Mouse (Mus musculus) CH12.LX (cell line): ENCODE measurements around the gene Acoxl. TPM values are rescaled to one million over a fixed set of nuclear protein-coding genes. Genes with fewer than 3 reads are reported as not detected.

ENCODE experiments used
- DNase-seq: peaks from one replicate; pipeline ENCODE4 v3.0.0-alpha.2; 2013; ENCODE audit errors: extremely low read depth
- H3K27ac ChIP-seq: 2 replicates; pipeline ENCODE4 v1.5.1; 2012; ENCODE audit warnings: low read depth, mild to moderate bottlenecking, control low read depth, moderate library complexity; ENCODE audit not compliant: insufficient read depth
- H3K27me3 ChIP-seq: replicated peaks from 2 replicates; pipeline ENCODE3; 2012; ENCODE audit warnings: inconsistent platforms
- H3K36me3 ChIP-seq, 2 experiments: replicated peaks in 1 of 2; 2 replicates each; pipeline versions ENCODE3 to v1.6.1; 2012; ENCODE audit warnings: inconsistent platforms in 1 of 2, low read length in 1 of 2, mild to moderate bottlenecking in 1 of 2, mixed read lengths in 1 of 2, moderate library complexity in 1 of 2; ENCODE audit not compliant: control insufficient read depth in 1 of 2, insufficient read depth in 1 of 2
- H3K4me1 ChIP-seq, 2 experiments: 2 replicates each; pipeline ENCODE4 v1.6.1; 2012; ENCODE audit warnings: inconsistent platforms in 1 of 2, moderate library complexity in 1 of 2; ENCODE audit not compliant: insufficient read depth in 2 of 2, control insufficient read depth in 1 of 2
- H3K4me2 ChIP-seq: 2 replicates; pipeline ENCODE4 v1.6.1; 2012; ENCODE audit warnings: low read depth, mild to moderate bottlenecking, control low read depth; ENCODE audit not compliant: poor library complexity, insufficient read depth, severe bottlenecking
- H3K4me3 ChIP-seq, 3 experiments: fragments of 150-350 bp in 1 of 3; sonication (generic) in 1 of 3; replicated peaks in 1 of 3; 2 replicates each; pipeline versions ENCODE3 to v1.5.1; 2011 to 2012; ENCODE audit warnings: low read depth in 2 of 3, low read length in 2 of 3, mild to moderate bottlenecking in 2 of 3, moderate library complexity in 2 of 3, control low read depth in 1 of 3, improper control_type of control experiment in 1 of 3, inconsistent platforms in 1 of 3, mixed read lengths in 1 of 3; ENCODE audit not compliant: poor library complexity in 1 of 3
- H3K79me2 ChIP-seq: replicated peaks from 2 replicates; pipeline ENCODE4 v1.6.1; 2012; ENCODE audit warnings: mild to moderate bottlenecking, moderate library complexity; ENCODE audit not compliant: control insufficient read depth, poor library complexity, insufficient read depth, severe bottlenecking; ENCODE audit errors: extremely low read depth
- H3K9ac ChIP-seq: 2 replicates; pipeline ENCODE4 v1.6.1; 2012; ENCODE audit warnings: low read depth, mild to moderate bottlenecking, control low read depth, moderate library complexity; ENCODE audit not compliant: insufficient read depth
- H3K9me3 ChIP-seq: replicated peaks from 2 replicates; pipeline ENCODE3; 2012; ENCODE audit warnings: low read length, inconsistent platforms, mixed read lengths
- BHLHE40 ChIP-seq: IDR thresholded peaks from 2 replicates; pipeline ENCODE4 v1.6.1; 2011; ENCODE audit warnings: mild to moderate bottlenecking, low read depth, low read length, improper control_type of control experiment
- CHD1 ChIP-seq: IDR thresholded peaks from 2 replicates; pipeline ENCODE4 v1.6.1; 2012; ENCODE audit warnings: low read depth, low read length, improper control_type of control experiment, inconsistent platforms
- CHD2 ChIP-seq: IDR thresholded peaks from 2 replicates; pipeline ENCODE4 v1.6.1; 2011; ENCODE audit warnings: low read length, improper control_type of control experiment
- CTCF ChIP-seq, 2 experiments: IDR thresholded peaks in 1 of 2; conservative IDR thresholded peaks in 1 of 2; 2 replicates each; pipeline ENCODE4 v1.5.1; 2011 to 2012; ENCODE audit warnings: low read depth in 2 of 2, low read length in 2 of 2, improper control_type of control experiment in 1 of 2, inconsistent platforms in 1 of 2, mild to moderate bottlenecking in 1 of 2, moderate library complexity in 1 of 2
- ELF1 ChIP-seq: IDR thresholded peaks from 2 replicates; pipeline ENCODE4 v1.6.1; 2014; ENCODE audit warnings: low read depth, mild to moderate bottlenecking, inconsistent platforms, low read length, improper control_type of control experiment
- EP300 ChIP-seq: IDR thresholded peaks from 2 replicates; pipeline ENCODE4 v1.6.1; 2011; ENCODE audit warnings: low read length, improper control_type of control experiment
- GABPA ChIP-seq: IDR thresholded peaks from 2 replicates; pipeline ENCODE4 v1.6.1; 2012; ENCODE audit warnings: low read depth, low read length, improper control_type of control experiment, inconsistent platforms; ENCODE audit not compliant: insufficient replicate concordance
- JUN ChIP-seq: IDR thresholded peaks from 2 replicates; pipeline ENCODE4 v1.6.1; 2011; ENCODE audit warnings: low read depth, mild to moderate bottlenecking, low read length, improper control_type of control experiment, moderate library complexity; ENCODE audit not compliant: insufficient read depth
- MEF2A ChIP-seq: IDR thresholded peaks from 2 replicates; pipeline ENCODE4 v1.6.1; 2014; ENCODE audit warnings: low read depth, mild to moderate bottlenecking, inconsistent platforms, low read length, improper control_type of control experiment, borderline replicate concordance
- MXI1 ChIP-seq: IDR thresholded peaks from 2 replicates; pipeline ENCODE4 v1.6.1; 2011; ENCODE audit warnings: mild to moderate bottlenecking, low read depth, low read length, improper control_type of control experiment
- MYC ChIP-seq: IDR thresholded peaks from 2 replicates; pipeline ENCODE4 v1.6.1; 2011; ENCODE audit warnings: low read depth, mild to moderate bottlenecking, improper control_type of control experiment, low read length
- NELFE ChIP-seq: IDR thresholded peaks from 2 replicates; pipeline ENCODE4 v1.6.1; 2011; ENCODE audit warnings: low read depth, low read length, improper control_type of control experiment
- POLR2A ChIP-seq: IDR thresholded peaks from 2 replicates; pipeline ENCODE4 v1.6.1; 2011; ENCODE audit warnings: low read depth, mild to moderate bottlenecking, improper control_type of control experiment, low read length
- POLR2AphosphoS2 ChIP-seq: IDR thresholded peaks from 2 replicates; pipeline ENCODE4 v1.6.1; 2011; ENCODE audit warnings: low read depth, low read length, improper control_type of control experiment
- RAD21 ChIP-seq: IDR thresholded peaks from 2 replicates; pipeline ENCODE4 v1.6.1; 2011; ENCODE audit warnings: low read depth, mild to moderate bottlenecking, low read length, improper control_type of control experiment, moderate library complexity
- RCOR1 ChIP-seq: conservative IDR thresholded peaks from 2 replicates; pipeline ENCODE4 v1.6.1; 2012; ENCODE audit warnings: low read depth, mild to moderate bottlenecking, inconsistent platforms, low read length, improper control_type of control experiment
- SMC3 ChIP-seq: IDR thresholded peaks from 2 replicates; pipeline ENCODE4 v1.6.1; 2011; ENCODE audit warnings: low read depth, low read length, improper control_type of control experiment
- TCF12 ChIP-seq: IDR thresholded peaks from 2 replicates; pipeline ENCODE4 v1.6.1; 2014; ENCODE audit warnings: low read depth, mild to moderate bottlenecking, inconsistent platforms, low read length, improper control_type of control experiment
- UBTF ChIP-seq: IDR thresholded peaks from 2 replicates; pipeline ENCODE4 v1.6.1; 2012; ENCODE audit warnings: low read depth, mild to moderate bottlenecking, inconsistent platforms, low read length, improper control_type of control experiment, moderate library complexity
- USF1 ChIP-seq: IDR thresholded peaks from 2 replicates; pipeline ENCODE4 v1.6.1; 2014; ENCODE audit warnings: low read depth, mild to moderate bottlenecking, inconsistent platforms, low read length, improper control_type of control experiment
- USF2 ChIP-seq: conservative IDR thresholded peaks from 2 replicates; pipeline ENCODE4 v1.6.1; 2011; ENCODE audit warnings: low read depth, low read length, improper control_type of control experiment
- ZC3H11A ChIP-seq: IDR thresholded peaks from 2 replicates; pipeline ENCODE4 v1.6.1; 2012; ENCODE audit warnings: low read depth, mild to moderate bottlenecking, inconsistent platforms, low read length, improper control_type of control experiment
- ZMIZ1 ChIP-seq: IDR thresholded peaks from 2 replicates; pipeline ENCODE4 v1.6.1; 2012; ENCODE audit warnings: low read depth, mild to moderate bottlenecking, inconsistent platforms, low read length, improper control_type of control experiment
- dilution Hi-C: fragments of 300-500 bp; cut with MboI; formaldehyde crosslinking; loops from 2 replicates; pipeline ENCODE4 v1.14.3; 2020; ENCODE audit warnings: low sequenced_read_pairs; ENCODE audit not compliant: extremely low pct_unique_long_range_greater_than_20kb, extremely low pct_ligation_motif_present
- in situ Hi-C: fragments of 300-500 bp; cut with MboI; formaldehyde crosslinking; loops from 3 replicates; pipeline ENCODE4 v1.14.3; 2019; ENCODE audit warnings: low sequenced_read_pairs, low pct_ligation_motif_present, low pct_unique_long_range_greater_than_20kb, mixed read lengths
- polyA plus RNA-seq: library from polyadenylated mRNA; unstranded; fragments of >175 nt; gene quantifications from 2 replicates; pipeline ENCODE4 v1.2.1, GENCODE M21; 2012; ENCODE audit warnings: low read depth; ENCODE audit not compliant: insufficient read length
- total RNA-seq, 2 experiments: library from RNA; depleted of rRNA; stranded (reverse); fragments of 300-350 nt in 1 of 2; fragments of >200 nt in 1 of 2; gene quantifications; 2 replicates each; pipeline ENCODE4 v1.2.3; 2012 to 2014

The Acoxl gene
- total and polyA plus RNA-seq, 3 experiments = 0.25 to 0.43 TPM; not detected in 1

DNA sequence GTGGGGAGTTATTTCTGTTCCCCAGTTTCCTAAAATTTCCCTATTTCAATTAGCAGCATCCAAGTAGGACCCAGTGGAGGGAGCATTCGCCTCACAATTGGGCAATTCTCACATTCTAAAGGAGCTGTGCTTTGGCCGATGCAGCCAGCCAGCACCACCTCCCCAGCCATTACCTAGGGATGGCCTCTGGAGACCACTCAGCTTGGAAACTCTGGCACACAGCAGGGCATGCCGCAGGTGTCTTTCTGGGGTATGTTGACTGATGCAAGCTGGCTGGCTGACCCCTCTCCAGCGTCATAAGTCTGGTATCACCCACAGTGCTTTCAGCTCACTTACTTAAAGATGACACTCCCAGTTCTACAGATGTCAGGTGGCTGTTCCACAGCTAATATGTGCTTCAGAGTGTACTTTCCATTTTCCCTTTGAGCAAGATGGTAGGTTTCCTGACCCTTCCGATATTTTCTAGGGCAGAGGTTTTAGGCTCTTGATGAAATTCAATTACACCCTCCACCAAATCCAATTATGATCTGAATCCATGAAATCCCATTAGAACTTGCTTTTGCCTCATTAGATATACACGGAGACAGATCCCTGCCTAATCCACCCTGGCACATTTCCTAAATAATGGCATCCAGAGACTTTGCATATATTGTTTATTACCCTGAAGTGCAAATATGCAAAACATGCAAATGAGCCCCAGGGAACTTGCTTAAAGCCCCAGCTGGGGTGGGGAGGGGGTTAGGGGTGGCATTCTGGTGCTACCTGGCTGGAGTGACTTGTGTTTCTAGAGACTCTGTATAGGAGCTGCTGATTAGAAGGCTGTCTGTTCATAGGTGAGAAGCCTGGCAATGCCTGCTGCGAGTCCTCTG lies 181.6 kb downstream of the Acoxl start:
- H3K4me1 ChIP-seq = peaks cover 0 to 31% of the 10 kb centered on the region in 2 experiments; a peak in 2 of 4 replicates
- H3K4me2 ChIP-seq = no peak overlapping the region
- H3K27ac ChIP-seq = no peak overlapping the region
- dilution Hi-C loops = no loop called here
- H3K4me3 ChIP-seq = no peak overlapping the region
- TF ChIP-seq RAD21 (no peak), POLR2A (no peak), MXI1 (no peak), MYC (no peak), MEF2A (no peak), GABPA (no peak), RCOR1 (no peak), USF1 (no peak), EP300 (no peak), ZC3H11A (no peak), BHLHE40 (no peak)
- no peak for DNase-seq
- peaks cover 3% of the 10 kb centered on the region for H3K9me3 ChIP-seq
- no peaks in the 10 kb centered on the region for H3K27me3 ChIP-seq
- in situ Hi-C loops = no loop called here
- no peaks in the 10 kb centered on the region for H3K36me3 ChIP-seq
- no peak overlapping the region for H3K9ac ChIP-seq
- H3K79me2 ChIP-seq = no peaks in the 10 kb centered on the region

DNA sequence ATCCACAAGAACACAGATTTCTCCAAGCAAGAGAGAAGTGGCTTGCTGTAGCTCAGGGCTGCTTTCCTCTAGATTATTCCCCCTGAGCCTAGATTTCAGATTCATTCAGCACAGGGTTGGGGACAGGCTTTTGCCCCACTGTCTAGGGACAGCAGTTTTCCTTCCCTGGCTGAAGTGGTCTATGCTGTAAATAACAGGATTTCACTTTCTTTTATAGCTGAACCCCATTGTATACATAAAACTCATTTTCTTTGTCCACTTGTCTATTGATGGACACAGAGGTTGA lies 182.2 kb downstream of the Acoxl start:
- dilution Hi-C loops = no loop called here
- Histone ChIP-seq H3K4me2 (no peak overlapping the region), H3K36me3 (no peaks in the 10 kb centered on the region), H3K4me3 (no peak overlapping the region), H3K27ac (no peak overlapping the region), H3K9me3 (no peaks in the 10 kb centered on the region), H3K9ac (no peak overlapping the region), H3K4me1 (peaks cover 0 to 31% of the 10 kb centered on the region in 2 experiments; a peak in 2 of 4 replicates), H3K27me3 (no peaks in the 10 kb centered on the region), H3K79me2 (no peaks in the 10 kb centered on the region)
- in situ Hi-C loops = no loop called here
- DNase-seq = no peak
- TF ChIP-seq TCF12 = no peak
- no peak for TF ChIP-seq MEF2A
- no peak for TF ChIP-seq UBTF
- no peak for TF ChIP-seq RAD21
- no peak for TF ChIP-seq POLR2AphosphoS2
- TF ChIP-seq ZMIZ1 = no peak
- no peak for TF ChIP-seq USF1
- no peak for TF ChIP-seq SMC3
- no peak for TF ChIP-seq ELF1
- TF ChIP-seq MYC = no peak
- TF ChIP-seq USF2 = no peak
- no peak for TF ChIP-seq CTCF (conservative IDR thresholded peaks at IDR 0.05 in 1 of 2, IDR thresholded peaks at IDR 0.05 in 1 of 2; ENCODE audit: low read depth in 2 of 2, low read length in 2 of 2)
- TF ChIP-seq CHD2 = no peak
- TF ChIP-seq CHD1 = no peak
- TF ChIP-seq JUN = no peak
- TF ChIP-seq NELFE = no peak
